ENCODE assay signal across 24 mouse cellular contexts in the genomic region with DNA sequence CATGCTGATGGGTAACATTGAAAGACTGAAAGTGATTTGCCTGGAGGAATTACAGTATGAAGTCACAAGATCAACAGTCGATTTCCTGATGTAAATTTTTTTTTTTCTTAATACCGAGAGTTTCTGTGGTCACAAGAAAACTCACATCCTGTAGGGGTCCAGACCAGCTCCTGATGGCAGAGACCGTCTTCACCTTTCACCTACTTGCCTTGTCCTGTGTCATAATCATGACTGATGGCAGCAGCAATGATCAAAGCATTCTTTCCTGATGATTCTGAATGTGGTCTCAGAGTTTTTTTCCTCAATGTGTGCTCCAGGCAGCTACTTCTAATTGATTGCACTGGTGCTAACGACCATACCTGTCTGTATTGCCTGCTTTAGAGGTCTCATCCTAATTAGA. TPM values are rescaled to one million over a fixed set of nuclear protein-coding genes. Genes with fewer than 3 reads are reported as not detected.
DNase-seq lines count a peak whose midpoint lies in the region; ATAC-seq and TF ChIP-seq lines count a peak whose summit lies in the region.
"Had no signal": no experiment of that assay in that cellular context is flagged by ENCODE, and none has a peak within 500 bp of the region (broad histone marks: within the 10 kb centered on the region; RNA-seq: fewer than 3 reads in every experiment).

No protein-coding gene starts in this region.

- intact Hi-C loops in heart, postnatal 25 days (cut with DNase I) = no loop called here

- no peaks in the 10 kb centered on the region for H3K36me3 ChIP-seq in heart, embryonic 10.5 days
- H3K36me3 ChIP-seq: forebrain, embryonic 12.5 days; heart, embryonic 15.5 days; hindbrain, embryonic 10.5 days; liver, embryonic 12.5 days; midbrain, embryonic 10.5 days; neural tube, embryonic 12.5 days had no signal

- peaks cover 16% of the 10 kb centered on the region; the same call in 1 of the 2 replicates for H3K4me1 ChIP-seq in heart, embryonic 10.5 days
- H3K4me1 ChIP-seq: forebrain, embryonic 12.5 days; midbrain, embryonic 10.5 days; neural tube, embryonic 12.5 days had no signal

- 49% methylated on average over 4 of the region's 4 CpGs for WGBS in heart, embryonic 10.5 days

- H3K27me3 ChIP-seq in heart, embryonic 10.5 days (ENCODE audit: insufficient read depth, poor library complexity, severe bottlenecking) = no peaks in the 10 kb centered on the region
- H3K27me3 ChIP-seq: forebrain, embryonic 12.5 days; heart, embryonic 15.5 days; liver, embryonic 12.5 days; neural tube, embryonic 12.5 days had no signal

- no peak overlapping the region for H3K27ac ChIP-seq in heart, embryonic 10.5 days
- no peak overlapping the region for H3K27ac ChIP-seq in layer of hippocampus, adult 2 months
- H3K27ac ChIP-seq: forebrain, embryonic 12.5 days; heart, adult 2 months; heart, embryonic 15.5 days; hindbrain, embryonic 10.5 days; left cerebral cortex, adult 2 months; liver, embryonic 12.5 days; midbrain, embryonic 10.5 days; neural tube, embryonic 12.5 days had no signal

- DNase-seq in adrenal gland, adult (ENCODE audit: inconsistent age in 2 of 2, low spot score in 1 of 2) = peak; percentile 55 to 80
- no peak for DNase-seq in adrenal gland, postnatal 10 days
- DNase-seq in heart, embryonic 10.5 days (ENCODE audit: low spot score) = peak; percentile 59
- DNase-seq in heart, postnatal 25 days (ENCODE audit: low spot score) = no peak
- peak; percentile 13 to 34 for DNase-seq in adrenal gland, postnatal 36 days
- no peak for DNase-seq in MN1 (ENCODE audit: low spot score)
- DNase-seq in layer of hippocampus, adult 2 months (ENCODE audit: low spot score in 2 of 2) = no peak
- DNase-seq: cerebellum, adult 9-10 months; heart, adult 2 months; kidney, adult 8-10 months; kidney, postnatal 14 days; layer of hippocampus, adult 9-11 months; left cerebral cortex, postnatal 4 days; lung, embryonic 14.5 days; lung, postnatal 36 days had no signal

- no peaks in the 10 kb centered on the region for H3K9me3 ChIP-seq in heart, embryonic 10.5 days
- H3K9me3 ChIP-seq: heart, embryonic 15.5 days; hindbrain, embryonic 10.5 days had no signal

- TF ChIP-seq CTCF in layer of hippocampus, adult 2 months (conservative IDR thresholded peaks at IDR 0.05) = no peak

- no peak overlapping the region for H3K4me3 ChIP-seq in heart, embryonic 10.5 days
- H3K4me3 ChIP-seq in layer of hippocampus, adult 2 months = no peak overlapping the region
- H3K4me3 ChIP-seq: forebrain, embryonic 12.5 days; heart, adult 2 months; heart, embryonic 15.5 days; hindbrain, embryonic 10.5 days; left cerebral cortex, adult 2 months; liver, embryonic 12.5 days; midbrain, embryonic 10.5 days; neural tube, embryonic 12.5 days had no signal

- ATAC-seq in inflammation-experienced regulatory T-cells, adult 6 months = no peak
- ATAC-seq: liver, embryonic 12.5 days had no signal

RNA-seq across cellular contexts. Expression of gene Prickle1, which starts 39.9 kb away (rescaled TPM):
- total RNA-seq in adrenal gland, postnatal 10 days (2021) = 10 to 100 TPM; 21.0 to 23.8 TPM
- 28.5 and 33.4 TPM in 2 replicates for polyA plus RNA-seq in heart, embryonic 10.5 days (2016; fragmentation: Nextera tagmentation; extraction: Ambion mirVana)
- 10 to 100 TPM; 16.8 to 18.9 TPM for total RNA-seq in heart, postnatal 25 days (2021)
- 10 to 100 TPM; 15.4 to 45.7 TPM for total RNA-seq in adrenal gland, postnatal 36 days (2021)
- total RNA-seq in layer of hippocampus, adult 2 months (2021) = 10 to 100 TPM; 67.4 to 69.2 TPM
- 1 to 10 TPM in 1 of 3 experiments, under 1 TPM in 2; 0.45 to 1.5 (median 0.64) TPM for polyA plus RNA-seq in inflammation-experienced regulatory T-cells, adult 6 months (2017; shearing (Covaris generic))
- total RNA-seq: monocyte, adult 5-6 weeks had no signal

Comparison
In these comparisons a context has a peak if more than half of its experiments do, and no peak if none do; other contexts are left out.
1. DNase-seq: peak in adrenal gland, adult (2 of 2), heart, embryonic 10.5 days (single experiment) and adrenal gland, postnatal 36 days (2 of 2); none in adrenal gland, postnatal 10 days (single experiment), heart, postnatal 25 days (single experiment), MN1 (single experiment) and layer of hippocampus, adult 2 months (0 of 2).